Mouse (Mus musculus) liver, embryonic 15.5 days (tissue): ENCODE measurements around the gene Xylt1. TPM values are rescaled to one million over a fixed set of nuclear protein-coding genes. Genes with fewer than 3 reads are reported as not detected.

Experiments used
- ATAC-seq: fragments of 200-750 bp; cut with Nextera tagmentation; 2 replicates; pipeline ENCODE4 v1.8.0; 2017; ENCODE audit warnings: moderate number of reproducible peaks, mild to moderate bottlenecking, moderate library complexity; ENCODE audit not compliant: insufficient read depth
- H3K27ac ChIP-seq: fragments of 300-500 bp; sonication (generic); replicated peaks from 2 replicates; pipeline ENCODE4 v1.5.1; 2015; ENCODE audit warnings: mild to moderate bottlenecking, inconsistent platforms
- H3K27me3 ChIP-seq: fragments of 300-500 bp; sonication (generic); 2 replicates; pipeline ENCODE4 v1.6.1; 2015; ENCODE audit warnings: mild to moderate bottlenecking, inconsistent platforms
- H3K36me3 ChIP-seq: fragments of 300-500 bp; sonication (generic); replicated peaks from 2 replicates; pipeline ENCODE4 v1.6.1; 2015; ENCODE audit warnings: moderate library complexity, mild to moderate bottlenecking, inconsistent platforms
- H3K4me1 ChIP-seq: fragments of 300-500 bp; sonication (generic); replicated peaks from 2 replicates; pipeline ENCODE4 v1.6.1; 2015; ENCODE audit warnings: inconsistent platforms
- H3K4me2 ChIP-seq: fragments of 300-500 bp; sonication (generic); 2 replicates; pipeline ENCODE4 v1.6.1; 2015; ENCODE audit warnings: moderate library complexity, mild to moderate bottlenecking, inconsistent platforms
- H3K4me3 ChIP-seq: fragments of 300-500 bp; sonication (generic); replicated peaks from 2 replicates; pipeline ENCODE4 v1.5.1; 2015; ENCODE audit warnings: mild to moderate bottlenecking, inconsistent platforms
- H3K9ac ChIP-seq: fragments of 300-500 bp; sonication (generic); 2 replicates; pipeline ENCODE4 v1.6.1; 2015; ENCODE audit warnings: moderate library complexity, mild to moderate bottlenecking, inconsistent platforms
- H3K9me3 ChIP-seq: fragments of 300-500 bp; sonication (generic); replicated peaks from 2 replicates; pipeline ENCODE4 v1.6.1; 2016; ENCODE audit warnings: inconsistent platforms
- WGBS: fragments of 180-500 bp; shearing (Covaris S2); methylation state at CpG from one replicate; pipeline ENCODE4 v1.1.7; 2015; ENCODE audit warnings: mixed read lengths; ENCODE audit not compliant: insufficient replicate concordance; 5-methylcytosine and 5-hydroxymethylcytosine counted together
- polyA plus RNA-seq: library from polyadenylated mRNA; unstranded; fragments of >200 nt; fragmentation: Nextera tagmentation; extraction: Ambion mirVana; gene quantifications from 2 replicates; pipeline ENCODE4 v1.2.1, GENCODE M21; 2015

Xylt1 gene
- polyA plus RNA-seq, 1 experiment from 2014 or later, result 0.24 TPM

- Histone ChIP-seq H3K36me3 (no peaks in the 10 kb centered on the region), H3K4me3 (no peak overlapping the region), H3K4me2 (no peak overlapping the region), H3K27ac (no peak overlapping the region), H3K9me3 (no peaks in the 10 kb centered on the region), H3K4me1 (no peaks in the 10 kb centered on the region), H3K9ac (no peak overlapping the region), H3K27me3 (no peaks in the 10 kb centered on the region)
- 74% methylated on average over 11 of the region's 11 CpGs for WGBS
- no peak for ATAC-seq
Observed at GRCm38 (mm10) chr7:117436892-117437291, 56.1 kb downstream of the Xylt1 start.

- ATAC-seq, result no peak
- no peak overlapping the region for H3K9ac ChIP-seq
- H3K4me3 ChIP-seq, result no peak overlapping the region
- no peaks in the 10 kb centered on the region for H3K27me3 ChIP-seq
- H3K9me3 ChIP-seq, result no peaks in the 10 kb centered on the region
- no peaks in the 10 kb centered on the region for H3K36me3 ChIP-seq
- no peaks in the 10 kb centered on the region for H3K4me1 ChIP-seq
- 51% methylated on average over 3 of the region's 3 CpGs for WGBS
- no peak overlapping the region for H3K4me2 ChIP-seq
- H3K27ac ChIP-seq, result no peak overlapping the region
Observed at GRCm38 (mm10) chr7:117440994-117441393, 60.2 kb downstream of the Xylt1 start.

DNA sequence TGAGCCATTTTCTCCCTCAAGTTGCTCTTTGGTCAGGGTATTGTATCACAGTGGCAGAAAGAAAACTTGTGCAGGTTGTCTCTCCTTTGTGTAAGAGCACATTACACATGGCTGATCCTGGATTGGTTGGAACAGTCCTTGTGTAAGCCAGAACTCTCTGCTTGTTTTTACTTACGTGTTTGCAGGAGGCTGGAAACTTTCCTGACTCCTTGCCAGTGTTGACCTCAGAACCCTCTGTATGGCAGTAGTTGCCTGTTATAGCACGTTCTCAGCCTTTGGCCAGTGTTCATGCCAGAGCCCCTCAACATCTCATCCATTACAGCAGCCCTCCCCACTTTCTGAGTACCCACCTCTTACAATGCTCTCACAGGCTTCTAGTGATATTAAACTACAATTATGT lies 61.9 kb downstream of the Xylt1 start:
- Histone ChIP-seq H3K27ac (no peak overlapping the region), H3K36me3 (no peaks in the 10 kb centered on the region), H3K9me3 (no peaks in the 10 kb centered on the region), H3K4me2 (no peak overlapping the region), H3K27me3 (no peaks in the 10 kb centered on the region), H3K4me3 (no peak overlapping the region), H3K4me1 (no peaks in the 10 kb centered on the region), H3K9ac (no peak overlapping the region)
- ATAC-seq, result no peak
- WGBS, result 77% methylated on average over 2 of the region's 2 CpGs

GRCm38 (mm10) chr7:117443215-117443614 lies 62.4 kb downstream of the Xylt1 start:
- no peak for ATAC-seq
- 78% methylated on average over 7 of the region's 7 CpGs for WGBS
- Histone ChIP-seq H3K27me3 (no peaks in the 10 kb centered on the region), H3K9me3 (no peaks in the 10 kb centered on the region), H3K27ac (no peak overlapping the region), H3K4me2 (no peak overlapping the region), H3K4me1 (no peaks in the 10 kb centered on the region), H3K4me3 (no peak overlapping the region), H3K9ac (no peak overlapping the region), H3K36me3 (no peaks in the 10 kb centered on the region)

DNA sequence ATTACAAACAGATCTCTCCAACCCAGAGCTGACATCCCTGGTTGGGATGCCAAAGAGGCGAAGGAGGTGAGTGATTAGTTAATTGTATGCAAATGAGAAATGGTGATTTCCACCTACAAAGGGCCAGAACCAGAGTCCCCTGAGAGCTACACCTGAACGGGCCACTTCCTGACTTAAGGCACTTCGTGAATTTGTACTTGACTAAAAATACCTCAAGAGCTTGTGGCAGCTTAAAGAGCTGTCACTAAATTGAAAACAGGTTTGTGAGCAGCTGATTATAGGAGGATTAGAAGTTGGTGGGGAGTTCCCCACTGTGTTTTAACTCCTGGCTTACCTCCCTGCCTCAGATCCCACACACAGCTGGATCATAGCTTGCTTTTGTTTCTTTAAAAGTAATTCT lies 64.7 kb downstream of the Xylt1 start:
- no peak overlapping the region for H3K9ac ChIP-seq

GRCm38 (mm10) chr7:117449605-117450004 lies 68.8 kb downstream of the Xylt1 start:
- Histone ChIP-seq H3K9me3 (no peaks in the 10 kb centered on the region), H3K4me3 (no peak overlapping the region), H3K9ac (no peak overlapping the region), H3K36me3 (no peaks in the 10 kb centered on the region), H3K27ac (no peak overlapping the region), H3K4me2 (no peak overlapping the region), H3K27me3 (no peaks in the 10 kb centered on the region), H3K4me1 (no peaks in the 10 kb centered on the region)
- no peak for ATAC-seq
- WGBS, result 78% methylated on average over 5 of the region's 5 CpGs

More for the DNA sequence above, 64.7 kb downstream of the Xylt1 start:
- WGBS, result 47% methylated on average over 3 of the region's 3 CpGs
- no peak overlapping the region for H3K4me3 ChIP-seq
- no peaks in the 10 kb centered on the region for H3K27me3 ChIP-seq
- H3K36me3 ChIP-seq, result no peaks in the 10 kb centered on the region
- no peak overlapping the region for H3K4me2 ChIP-seq
- H3K9me3 ChIP-seq, result no peaks in the 10 kb centered on the region
- H3K27ac ChIP-seq, result no peak overlapping the region
- no peaks in the 10 kb centered on the region for H3K4me1 ChIP-seq
- no peak for ATAC-seq

DNA sequence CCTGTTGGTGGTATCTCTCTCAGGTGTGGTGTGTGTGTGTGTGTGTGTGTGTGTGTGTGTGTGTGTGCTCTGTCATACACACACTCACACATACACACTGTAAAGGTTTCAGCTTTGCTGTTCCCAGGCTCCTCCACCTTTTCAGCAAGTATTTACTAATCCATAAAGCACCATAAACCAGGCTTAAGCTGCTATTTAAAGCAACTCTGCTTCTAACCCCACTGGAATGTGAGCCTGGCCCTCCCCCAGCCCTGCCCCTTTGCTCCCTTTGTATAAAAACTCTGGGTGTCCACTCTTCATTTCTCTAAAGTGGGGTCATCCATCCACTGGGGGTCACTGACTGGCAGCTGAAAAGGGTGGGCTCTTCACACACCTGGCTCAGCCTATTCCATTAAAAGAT lies 70.4 kb downstream of the Xylt1 start:
- Histone ChIP-seq H3K4me2 (no peak overlapping the region), H3K36me3 (no peaks in the 10 kb centered on the region), H3K9ac (no peak overlapping the region), H3K9me3 (no peaks in the 10 kb centered on the region), H3K4me3 (no peak overlapping the region), H3K27me3 (no peaks in the 10 kb centered on the region), H3K4me1 (no peaks in the 10 kb centered on the region), H3K27ac (no peak overlapping the region)
- no peak for ATAC-seq

- Histone ChIP-seq H3K9me3 (no peaks in the 10 kb centered on the region), H3K27me3 (no peaks in the 10 kb centered on the region), H3K36me3 (no peaks in the 10 kb centered on the region), H3K4me1 (no peaks in the 10 kb centered on the region), H3K27ac (no peak overlapping the region), H3K9ac (no peak overlapping the region), H3K4me3 (no peak overlapping the region), H3K4me2 (no peak overlapping the region)
- WGBS, result 35% methylated on average over 2 of the region's 2 CpGs
- no peak for ATAC-seq
Observed at GRCm38 (mm10) chr7:117452269-117452668, 71.5 kb downstream of the Xylt1 start.

DNA sequence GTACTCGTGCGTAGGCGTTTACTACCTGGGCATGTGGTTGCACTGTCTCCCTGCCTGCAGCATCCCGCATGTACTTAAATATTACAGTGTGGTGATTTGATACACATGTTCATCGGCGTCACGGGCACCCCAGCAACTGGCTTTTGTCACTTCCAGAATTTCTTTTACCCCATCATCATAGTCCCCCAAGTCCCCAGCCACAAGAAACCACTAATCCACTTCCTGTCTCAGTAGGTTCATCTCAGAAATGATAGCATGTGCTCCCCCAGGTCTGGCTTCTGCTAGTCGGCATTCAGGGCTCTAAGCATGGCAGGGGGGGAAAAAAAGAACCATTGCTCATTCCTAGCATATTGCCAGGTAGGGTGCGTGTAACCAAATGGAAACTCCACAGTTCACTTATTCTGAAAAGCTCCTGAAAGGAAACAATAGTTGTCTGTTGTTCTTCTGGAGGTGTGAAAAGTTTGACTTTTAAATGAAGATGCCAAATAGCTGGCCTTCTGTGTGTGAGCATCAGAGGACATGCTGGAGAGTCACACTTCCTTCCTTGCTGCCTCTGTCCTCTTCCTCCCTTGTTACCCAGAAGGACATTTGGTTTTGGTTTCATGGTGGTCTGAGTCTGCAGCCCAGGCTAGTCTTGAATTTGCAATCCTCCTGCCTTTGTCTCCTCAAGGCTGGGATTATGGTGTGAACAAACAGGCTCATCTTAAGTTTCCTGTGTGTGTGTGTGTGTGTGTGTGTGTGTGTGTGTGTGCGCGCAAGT lies 74.2 kb downstream of the Xylt1 start:
- 62% methylated on average over 11 of the region's 11 CpGs for WGBS
- no peak for ATAC-seq
- Histone ChIP-seq H3K9ac (no peak overlapping the region), H3K9me3 (no peaks in the 10 kb centered on the region), H3K27ac (no peak overlapping the region), H3K36me3 (no peaks in the 10 kb centered on the region), H3K4me1 (no peaks in the 10 kb centered on the region), H3K27me3 (no peaks in the 10 kb centered on the region), H3K4me3 (no peak overlapping the region), H3K4me2 (no peak overlapping the region)

- Histone ChIP-seq H3K4me3 (no peak overlapping the region), H3K9ac (no peak overlapping the region), H3K4me1 (no peaks in the 10 kb centered on the region), H3K27ac (no peak overlapping the region), H3K9me3 (no peaks in the 10 kb centered on the region), H3K36me3 (no peaks in the 10 kb centered on the region), H3K4me2 (no peak overlapping the region), H3K27me3 (no peaks in the 10 kb centered on the region)
- ATAC-seq, result peak; percentile 37
- 34% methylated on average over 7 of the region's 7 CpGs for WGBS
Observed at GRCm38 (mm10) chr7:117462196-117462935, 81.6 kb downstream of the Xylt1 start.

DNA sequence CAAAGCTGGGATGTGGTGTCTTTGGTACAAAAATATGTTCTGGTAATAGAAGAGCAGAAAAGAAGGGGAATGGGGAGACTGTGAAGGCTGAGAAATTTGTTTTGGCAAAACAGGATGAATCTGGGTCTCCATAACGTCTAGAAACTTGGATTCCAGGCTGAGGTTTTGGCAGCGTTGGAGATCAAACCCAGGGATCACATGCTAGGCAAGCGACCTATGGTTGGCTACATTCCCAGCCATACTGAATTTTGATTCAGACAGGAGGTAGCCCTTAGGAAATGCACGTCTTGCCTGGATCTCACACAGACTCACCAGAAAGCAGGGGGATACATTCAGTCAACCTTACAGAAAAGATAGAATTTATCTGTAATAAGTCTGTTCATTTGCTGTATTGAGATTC lies 84.2 kb downstream of the Xylt1 start:
- WGBS, result 55% methylated on average over 4 of the region's 4 CpGs
- H3K36me3 ChIP-seq, result no peaks in the 10 kb centered on the region
- H3K4me1 ChIP-seq, result no peaks in the 10 kb centered on the region
- no peak overlapping the region for H3K4me3 ChIP-seq
- no peak for ATAC-seq
- no peak overlapping the region for H3K4me2 ChIP-seq
- no peak overlapping the region for H3K27ac ChIP-seq
- H3K9me3 ChIP-seq, result no peaks in the 10 kb centered on the region
- no peak overlapping the region for H3K9ac ChIP-seq
- H3K27me3 ChIP-seq, result no peaks in the 10 kb centered on the region
